Mouse (Mus musculus) cerebellum, postnatal 14 days (tissue): ENCODE measurements around the gene Lipo4.
"Not testable (repeated sequence)": the region's sequence is repeated elsewhere in the genome, so short reads cannot be mapped to it uniquely, and the experiment has no call there.

Source experiments
- DNase-seq, 2 experiments: peaks; one replicate each; pipeline ENCODE4 v3.0.0; 2021; ENCODE audit warnings: mixed read lengths in 2 of 2

The Lipo4 gene

DNA sequence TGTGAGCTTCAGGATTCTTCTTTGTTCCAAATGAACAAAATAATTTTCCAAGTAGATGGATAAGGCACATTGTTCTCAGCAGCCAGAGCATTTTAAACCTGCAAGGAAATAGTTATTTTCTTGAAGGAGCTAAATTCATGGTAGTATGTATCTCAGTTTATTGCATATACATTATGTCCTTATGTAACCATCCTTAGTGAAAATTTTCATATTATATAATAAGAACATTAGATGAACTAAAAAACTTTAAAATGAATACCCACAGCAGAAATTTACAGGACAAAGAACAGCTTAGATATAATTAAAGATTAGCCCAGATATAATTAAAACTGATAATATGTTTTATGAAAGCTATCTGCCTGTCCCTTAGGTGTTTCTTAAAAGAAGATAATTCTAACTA lies at the start of gene Lipo4:
Lipo4 (minus strand) TSS at position 101 of the 400 bp plus-strand sequence.
- no peak for DNase-seq

GRCm38 (mm10) chr19:33456426-33456825 lies 61.2 kb downstream of the Lipo4 start:
- DNase-seq: not testable (repeated sequence)

DNA sequence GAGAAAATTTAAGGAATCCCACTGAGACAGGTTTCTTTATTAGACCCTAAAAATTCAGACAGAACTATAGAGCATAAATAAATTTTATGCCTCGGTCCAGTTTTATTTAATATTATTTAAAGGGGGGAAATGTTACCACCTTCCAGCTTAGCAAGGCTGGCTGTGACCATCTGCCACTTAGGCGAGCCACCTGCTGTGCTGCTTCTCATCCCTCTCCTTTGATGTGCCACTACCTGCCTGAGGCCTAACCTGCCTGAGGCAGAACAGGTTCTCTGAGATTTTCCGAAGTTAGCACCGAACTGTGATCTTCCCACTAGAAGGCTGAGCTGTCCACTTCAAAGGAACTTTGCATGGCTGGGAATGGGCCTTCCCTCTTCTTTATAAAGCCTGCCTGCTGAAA lies 63.9 kb downstream of the Lipo4 start:
- DNase-seq: peak; percentile 52 to 65
